In the genomic region with DNA sequence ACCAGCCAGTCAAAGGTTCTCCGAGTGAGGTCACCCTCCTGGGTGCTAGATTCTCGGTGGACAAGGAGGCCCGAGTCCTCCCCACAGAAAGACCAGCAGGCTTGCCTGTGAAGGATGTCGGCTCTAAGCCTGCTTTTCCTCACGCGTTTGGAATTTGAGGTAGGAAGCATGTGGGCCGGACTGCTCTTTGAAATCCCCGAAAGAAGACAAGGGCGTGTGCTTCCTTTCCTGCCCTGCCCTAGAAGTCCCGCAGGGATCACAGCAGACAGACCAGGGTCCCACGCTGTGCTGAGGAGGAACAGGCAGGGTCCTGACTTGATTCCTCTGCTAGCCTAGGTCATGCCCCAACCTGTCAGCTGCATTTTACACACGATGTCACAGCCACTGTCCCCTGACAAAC, we compare ENCODE assay signal across 28 mouse cellular contexts. TPM values are rescaled to one million over a fixed set of nuclear protein-coding genes. Genes with fewer than 3 reads are reported as not detected.
DNase-seq lines count a peak whose midpoint lies in the region; ATAC-seq and TF ChIP-seq lines count a peak whose summit lies in the region.
"Had no signal": no experiment of that assay in that cellular context is flagged by ENCODE, and none has a peak within 500 bp of the region (broad histone marks: within the 10 kb centered on the region; RNA-seq: fewer than 3 reads in every experiment).

No protein-coding gene starts in this region.

- in situ Hi-C loops in ES-E14 (cut with MboI; ENCODE audit: low sequenced_read_pairs in 2 of 2, unreplicated experiment in 2 of 2), result no loop called here

- H3K9me3 ChIP-seq in heart, embryonic 13.5 days, result no peaks in the 10 kb centered on the region
- no peaks in the 10 kb centered on the region for H3K9me3 ChIP-seq in heart, embryonic 11.5 days (replicated peaks; ENCODE audit: control insufficient read depth, low read length)
- H3K9me3 ChIP-seq in midbrain, embryonic 11.5 days (ENCODE audit: control insufficient read depth, low read length), result no peaks in the 10 kb centered on the region
- no peaks in the 10 kb centered on the region for H3K9me3 ChIP-seq in midbrain, embryonic 13.5 days
- H3K9me3 ChIP-seq in ES-E14 (ENCODE audit: control insufficient read depth, insufficient read depth, low read depth, low read length), result no peaks in the 10 kb centered on the region
- H3K9me3 ChIP-seq: forebrain, embryonic 10.5 days; heart, embryonic 10.5 days; heart, embryonic 15.5 days; hindbrain, embryonic 12.5 days; hindbrain, embryonic 15.5 days had no signal

- no peaks in the 10 kb centered on the region for H3K36me3 ChIP-seq in heart, embryonic 13.5 days
- H3K36me3 ChIP-seq in heart, embryonic 11.5 days (ENCODE audit: control insufficient read depth, insufficient read depth, low read length), result no peaks in the 10 kb centered on the region
- H3K36me3 ChIP-seq in midbrain, embryonic 11.5 days (ENCODE audit: control insufficient read depth, insufficient read depth, low read length), result no peaks in the 10 kb centered on the region
- H3K36me3 ChIP-seq in midbrain, embryonic 13.5 days, result no peaks in the 10 kb centered on the region
- no peaks in the 10 kb centered on the region for H3K36me3 ChIP-seq in ES-E14 (ENCODE audit: control insufficient read depth, insufficient read depth, low read length, poor library complexity, severe bottlenecking)
- no peaks in the 10 kb centered on the region for H3K36me3 ChIP-seq in myocyte (ENCODE audit: control insufficient read depth, insufficient read depth)
- H3K36me3 ChIP-seq: forebrain, embryonic 10.5 days; heart, embryonic 10.5 days; heart, embryonic 15.5 days; hindbrain, embryonic 12.5 days; hindbrain, embryonic 15.5 days had no signal

- no peak overlapping the region for H3K4me2 ChIP-seq in heart, embryonic 13.5 days
- H3K4me2 ChIP-seq in heart, embryonic 11.5 days, result no peak overlapping the region
- no peak overlapping the region for H3K4me2 ChIP-seq in midbrain, embryonic 11.5 days
- H3K4me2 ChIP-seq in midbrain, embryonic 13.5 days (replicated peaks), result no peak overlapping the region
- H3K4me2 ChIP-seq in myocyte (ENCODE audit: low read depth), result peak overlapping the region; percentile 20
- H3K4me2 ChIP-seq: heart, embryonic 15.5 days; hindbrain, embryonic 12.5 days; hindbrain, embryonic 15.5 days had no signal

- peaks cover 25% of the 10 kb centered on the region for H3K4me1 ChIP-seq in heart, embryonic 13.5 days
- H3K4me1 ChIP-seq in heart, embryonic 11.5 days (ENCODE audit: control insufficient read depth, insufficient read depth, low read length), result peaks cover 12% of the 10 kb centered on the region
- H3K4me1 ChIP-seq in midbrain, embryonic 11.5 days (ENCODE audit: control insufficient read depth, insufficient read depth, low read length), result peaks cover 5% of the 10 kb centered on the region; the same call in 1 of the 2 replicates
- peaks cover 25% of the 10 kb centered on the region for H3K4me1 ChIP-seq in midbrain, embryonic 13.5 days (replicated peaks)
- H3K4me1 ChIP-seq in ES-E14 (ENCODE audit: control insufficient read depth in 2 of 2, insufficient read depth in 2 of 2, low read length in 2 of 2, poor library complexity in 1 of 2), result peaks cover 12 to 32% of the 10 kb centered on the region in 2 experiments; a peak in 3 of 4 replicates

- no peak overlapping the region for H3K4me3 ChIP-seq in heart, embryonic 13.5 days
- no peak overlapping the region for H3K4me3 ChIP-seq in heart, embryonic 11.5 days (ENCODE audit: low read depth, low read length)
- no peak overlapping the region for H3K4me3 ChIP-seq in midbrain, embryonic 11.5 days (ENCODE audit: low read depth, low read length)
- no peak overlapping the region for H3K4me3 ChIP-seq in midbrain, embryonic 13.5 days (replicated peaks)
- H3K4me3 ChIP-seq in ES-E14 (ENCODE audit: insufficient read depth in 1 of 2, low read depth in 1 of 2, low read length in 2 of 2, poor library complexity in 1 of 2, severe bottlenecking in 1 of 2) (no peak overlapping the region), myocyte (no peak overlapping the region)
- H3K4me3 ChIP-seq: forebrain, embryonic 10.5 days; heart, adult 2 months; heart, embryonic 10.5 days; heart, embryonic 15.5 days; hindbrain, embryonic 12.5 days; hindbrain, embryonic 15.5 days had no signal

- H3K79me2 ChIP-seq in myocyte (ENCODE audit: control insufficient read depth, insufficient read depth), result no peaks in the 10 kb centered on the region

- no peak for TF ChIP-seq POLR2A in myocyte (IDR thresholded peaks at IDR 0.05; ENCODE audit: insufficient read length, low read depth)

- no peak for ATAC-seq in heart, embryonic 13.5 days (ENCODE audit: extremely low read depth, insufficient number of reproducible peaks, low FRiP score, low TSS enrichment)
- no peak for ATAC-seq in heart, embryonic 11.5 days (replicated peaks; ENCODE audit: insufficient number of reproducible peaks, low FRiP score, low TSS enrichment)
- ATAC-seq in midbrain, embryonic 11.5 days (ENCODE audit: low FRiP score), result no peak
- no peak for ATAC-seq in midbrain, embryonic 13.5 days
- ATAC-seq: forebrain, embryonic 14.5 days; forebrain, postnatal 0 days; intestine, postnatal 0 days had no signal

- no peak overlapping the region for H3K27ac ChIP-seq in heart, embryonic 13.5 days (replicated peaks)
- no peak overlapping the region for H3K27ac ChIP-seq in heart, embryonic 11.5 days (ENCODE audit: low read depth, low read length)
- H3K27ac ChIP-seq in midbrain, embryonic 11.5 days (ENCODE audit: low read depth, low read length), result no peak overlapping the region
- no peak overlapping the region for H3K27ac ChIP-seq in midbrain, embryonic 13.5 days
- H3K27ac ChIP-seq in ES-E14 (ENCODE audit: insufficient read depth, low read depth, low read length, poor library complexity, severe bottlenecking), result no peak overlapping the region; the same call in 1 of the 2 replicates
- H3K27ac ChIP-seq: forebrain, embryonic 10.5 days; heart, adult 2 months; heart, embryonic 10.5 days; heart, embryonic 15.5 days; hindbrain, embryonic 12.5 days; hindbrain, embryonic 15.5 days had no signal

- H3ac ChIP-seq in myocyte (ENCODE audit: control insufficient read depth, insufficient read length), result no peak overlapping the region

- peak; percentile 71 for DNase-seq in midbrain, embryonic 11.5 days (ENCODE audit: low spot score, missing footprints)
- DNase-seq in ES-E14 (ENCODE audit: low read depth, low spot score), result peak; percentile 38
- DNase-seq in ovary, postnatal 36 days (ENCODE audit: low spot score), result no peak
- DNase-seq in kidney, adult 9 months, result no peak
- DNase-seq: adrenal gland, postnatal 10 days; adrenal gland, postnatal 36 days; B cell, adult 2 months; cerebellum, adult 18-20 months; cerebellum, adult 9-10 months; cerebellum, postnatal 14 days; forebrain, postnatal 0 days; gastrocnemius, postnatal 10 days; gastrocnemius, postnatal 36 days; heart, adult 2 months; kidney, adult 2 months had no signal

- H3K27me3 ChIP-seq in heart, embryonic 13.5 days (replicated peaks), result peaks cover 14% of the 10 kb centered on the region
- peaks cover 8% of the 10 kb centered on the region for H3K27me3 ChIP-seq in heart, embryonic 11.5 days (ENCODE audit: control insufficient read depth, insufficient read depth, low read length)
- H3K27me3 ChIP-seq in midbrain, embryonic 11.5 days (ENCODE audit: control insufficient read depth, insufficient read depth, low read length), result 0 out of 2 replicates have a peak, but pooled peaks cover 3% of the 10 kb centered on the region
- H3K27me3 ChIP-seq in midbrain, embryonic 13.5 days, result peaks cover 9% of the 10 kb centered on the region; the same call in 1 of the 2 replicates
- no peaks in the 10 kb centered on the region for H3K27me3 ChIP-seq in myocyte (ENCODE audit: control insufficient read depth, insufficient read depth, insufficient read length)
- H3K27me3 ChIP-seq: heart, embryonic 15.5 days; hindbrain, embryonic 12.5 days had no signal

- WGBS in heart, embryonic 13.5 days, result 15% methylated on average over 12 of the region's 12 CpGs
- WGBS in heart, embryonic 11.5 days (ENCODE audit: insufficient replicate concordance), result 19% methylated on average over 12 of the region's 12 CpGs
- 54% methylated on average over 12 of the region's 12 CpGs for WGBS in midbrain, embryonic 11.5 days
- 51% methylated on average over 12 of the region's 12 CpGs for WGBS in midbrain, embryonic 13.5 days

- H3K9ac ChIP-seq in heart, embryonic 13.5 days, result 0 out of 2 replicates have a peak overlapping the region, but pooled peaks have one; percentile 38
- no peak overlapping the region for H3K9ac ChIP-seq in heart, embryonic 11.5 days (ENCODE audit: low read depth, low read length)
- H3K9ac ChIP-seq in midbrain, embryonic 11.5 days (ENCODE audit: low read length), result no peak overlapping the region
- H3K9ac ChIP-seq in midbrain, embryonic 13.5 days (replicated peaks), result no peak overlapping the region
- H3K9ac ChIP-seq in ES-E14 (ENCODE audit: insufficient read depth, low read depth, low read length, poor library complexity, severe bottlenecking), result no peak overlapping the region
- H3K9ac ChIP-seq: forebrain, postnatal 0 days; heart, embryonic 15.5 days; hindbrain, embryonic 12.5 days; hindbrain, embryonic 15.5 days had no signal

TF ChIP-seq in ES-E14, 5 proteins besides CTCF, POLR2A, EP300 and RAD21:
- no peak for TF ChIP-seq HCFC1 (IDR thresholded peaks at IDR 0.05; ENCODE audit: borderline replicate concordance, insufficient read depth, low read length)
- TF ChIP-seq ZNF384 (IDR thresholded peaks at IDR 0.05; ENCODE audit: low read depth, low read length), result no peak
- no peak for TF ChIP-seq MAFK (IDR thresholded peaks at IDR 0.05; ENCODE audit: insufficient read depth, low read depth, low read length)
- TF ChIP-seq CHD2 (IDR thresholded peaks at IDR 0.05; ENCODE audit: low read depth, low read length), result no peak
- no peak for TF ChIP-seq ZC3H11A (IDR thresholded peaks at IDR 0.05; ENCODE audit: borderline replicate concordance, low read depth, low read length)

TF ChIP-seq in myocyte, 11 proteins besides CTCF, POLR2A, EP300 and RAD21:
- TF ChIP-seq POLR2AphosphoS2 (IDR thresholded peaks at IDR 0.05; ENCODE audit: insufficient read length, low read depth), result no peak
- no peak for TF ChIP-seq CEBPB (IDR thresholded peaks at IDR 0.05; ENCODE audit: insufficient read depth, poor library complexity, severe bottlenecking)
- no peak for TF ChIP-seq E2F4 (IDR thresholded peaks at IDR 0.05; ENCODE audit: insufficient read depth)
- no peak for TF ChIP-seq MYOD1 (IDR thresholded peaks at IDR 0.05; ENCODE audit: control insufficient read depth in 1 of 3, insufficient read length in 2 of 3, low read depth in 2 of 3)
- no peak for TF ChIP-seq USF1 (IDR thresholded peaks at IDR 0.05; ENCODE audit: low read depth)
- no peak for TF ChIP-seq TCF12 (IDR thresholded peaks at IDR 0.05; ENCODE audit: insufficient read depth, poor library complexity, severe bottlenecking)

RNA-seq across cellular contexts. Expression of a gene that starts 28.7 kb away (rescaled TPM):
- 3.4 TPM in 2 replicates for polyA plus RNA-seq in heart, embryonic 13.5 days (2015; fragmentation: Nextera tagmentation; extraction: Ambion mirVana)
- 3.8 and 4.7 TPM in 2 replicates for polyA plus RNA-seq in heart, embryonic 11.5 days (2014; fragmentation: Nextera tagmentation; extraction: Ambion mirVana)
- 3.2 and 3.4 TPM in 2 replicates for polyA plus RNA-seq in midbrain, embryonic 11.5 days (2014; fragmentation: Nextera tagmentation; extraction: Ambion mirVana)
- 3.9 and 4.7 TPM in 2 replicates for polyA plus RNA-seq in midbrain, embryonic 13.5 days (2015; fragmentation: Nextera tagmentation; extraction: Ambion mirVana)
- 20.3 and 21.6 TPM in 2 replicates for total RNA-seq in ES-E14 (2012; rRNA removed)
- 260 TPM for polyA plus RNA-seq in myocyte (2012; fragmentation: generic; extraction: Trizol)
- total RNA-seq: granulocyte monocyte progenitor cell, adult 5-6 weeks; MEL had no signal

Comparison
In these comparisons a context has a peak if more than half of its experiments do, and no peak if none do; other contexts are left out.
1. DNase-seq: peak in midbrain, embryonic 11.5 days (single experiment) and ES-E14 (single experiment); none in ovary, postnatal 36 days (single experiment) and kidney, adult 9 months (single experiment).
2. RNA of a gene that starts 28.7 kb away (polyA plus RNA-seq): 260 TPM in myocyte (single experiment); 3.9 to 4.7 TPM in midbrain, embryonic 13.5 days, 3.8 to 4.7 TPM in heart, embryonic 11.5 days, 3.2 to 3.4 TPM in midbrain, embryonic 11.5 days and 3.4 TPM in heart, embryonic 13.5 days; every median in the first group is over 10 times any median in the second.